Mouse (Mus musculus): ENCODE measurements around the gene Insrr.
"Not testable (repeated sequence)": the region's sequence is repeated elsewhere in the genome, so short reads cannot be mapped to it uniquely, and the experiment has no call there.

Gene Insrr

GRCm38 (mm10) chr3:87838622-87839021 is 41.9 kb downstream of the Insrr start:
- peak; percentile 87 for DNase-seq

DNA sequence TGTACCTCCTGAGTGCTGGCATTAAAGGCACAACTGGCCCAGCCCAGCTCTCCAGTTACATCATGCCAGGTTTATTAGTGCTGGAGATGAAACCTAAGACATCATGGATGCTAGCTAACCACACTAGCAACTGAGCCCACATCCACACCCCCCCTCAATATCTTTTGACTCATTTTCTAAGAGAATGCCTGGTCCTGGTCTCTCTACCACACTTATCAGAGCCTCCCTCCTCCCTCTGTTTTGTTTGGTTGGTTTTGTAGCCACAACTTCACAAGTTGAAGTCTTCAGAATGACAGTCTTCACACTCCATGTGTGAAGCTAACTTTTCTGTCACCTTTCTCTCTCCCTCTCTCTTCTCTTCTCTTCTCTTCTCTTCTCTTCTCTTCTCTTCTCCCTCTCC is 44.1 kb downstream of the Insrr start:
- DNase-seq, result no peak

DNA sequence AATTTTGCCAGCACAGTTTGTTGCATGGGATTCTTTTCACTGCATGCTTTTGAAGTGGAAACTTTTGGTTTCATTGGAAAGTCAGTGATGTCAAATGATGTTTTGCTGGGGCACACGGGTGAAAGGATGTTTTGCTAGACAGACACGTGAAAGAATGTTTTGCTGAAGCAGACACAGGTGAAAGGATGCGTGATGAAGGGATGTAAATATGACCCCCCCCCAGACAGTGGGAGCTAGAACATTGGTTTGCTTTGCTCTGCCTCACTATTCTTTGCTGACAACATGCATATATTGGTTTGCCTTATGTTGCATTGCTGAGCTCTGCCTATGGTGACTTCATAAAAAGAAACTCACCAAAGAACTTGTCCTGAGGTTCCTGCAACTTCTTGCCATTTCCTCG is 48.2 kb downstream of the Insrr start:
- DNase-seq, result no peak

DNA sequence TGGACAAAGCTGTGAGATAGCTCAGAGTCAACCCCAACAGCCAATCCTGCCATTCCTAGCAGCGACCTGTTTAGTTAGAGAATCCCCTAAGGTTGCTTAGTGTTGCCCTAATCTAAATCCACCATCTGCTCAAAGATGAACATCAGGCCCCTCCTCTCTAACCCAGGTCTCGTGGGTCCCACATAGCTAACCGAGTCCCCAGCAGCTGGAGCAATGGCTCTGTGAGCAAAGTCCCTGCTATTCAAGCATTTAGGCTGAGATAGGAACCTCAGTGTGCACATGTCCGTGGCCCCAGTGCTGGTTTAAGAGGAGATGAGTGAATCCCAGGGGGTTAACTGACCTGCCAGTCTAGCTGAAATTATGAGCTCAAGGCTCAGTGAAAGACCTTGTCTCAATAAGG is 49.4 kb downstream of the Insrr start:
- DNase-seq, result no peak

GRCm38 (mm10) chr3:87846650-87847110 is 49.9 kb downstream of the Insrr start, which contains the start of gene Sh2d2a:
Gene Sh2d2a (plus strand): TSS chr3:87846755.
- no peak for DNase-seq

- DNase-seq, result no peak
Measured at GRCm38 (mm10) chr3:87847680-87848079, 50.9 kb downstream of the Insrr start.

- DNase-seq, result no peak
Measured at GRCm38 (mm10) chr3:87849117-87849516, 52.4 kb downstream of the Insrr start.

- peak; percentile 27 for DNase-seq
Measured at GRCm38 (mm10) chr3:87854795-87855568, 58.2 kb downstream of the Insrr start.

- no peak for DNase-seq
Measured at GRCm38 (mm10) chr3:87855936-87856335, 59.2 kb downstream of the Insrr start.

GRCm38 (mm10) chr3:87857666-87858065 is 60.9 kb downstream of the Insrr start:
- DNase-seq, result no peak

GRCm38 (mm10) chr3:87859813-87860212 is 63.1 kb downstream of the Insrr start:
- peak; percentile 85 for DNase-seq

- DNase-seq, result not testable (repeated sequence)
Measured at GRCm38 (mm10) chr3:87864111-87864510, 67.4 kb downstream of the Insrr start.
